Mouse (Mus musculus) Patski (cell line): Measurements from ENCODE around the gene Lrit2. TPM values are rescaled to one million over a fixed set of nuclear protein-coding genes. Genes with fewer than 3 reads are reported as not detected.
A peak's percentile ranks its signal among the peaks of the same experiment; 100 is the strongest.

ENCODE experiments used
- ATAC-seq: fragments of 100-300 bp; one replicate; pipeline ENCODE4 v1.8.0; 2021
- CTCF ChIA-PET: fragments of 350-600 bp; sonication (Branson Sonifier 250); formaldehyde crosslinking; loops from one replicate; lab custom pipeline; 2022; ENCODE audit warnings: inconsistent platforms; lab: Charles Lee
- POLR2A ChIA-PET: fragments of 350-600 bp; sonication (Branson Sonifier 250); formaldehyde crosslinking; loops from one replicate; lab custom pipeline; 2022; ENCODE audit warnings: antibody characterized with exemption, inconsistent platforms; lab: Charles Lee
- DNase-seq: peaks from one replicate; pipeline ENCODE4 v3.0.0-alpha.2; 2011; ENCODE audit warnings: low read depth, low spot score
- H3K27me3 ChIP-seq: fragments of 371-371 bp; one replicate; pipeline ENCODE4 v1.5.1; 2021
- CTCF ChIP-seq: fragments of 100-300 bp; IDR thresholded peaks from one replicate; pipeline ENCODE4 v1.5.1; 2021
- in situ Hi-C: fragments of 300-500 bp; cut with MboI; formaldehyde crosslinking; loops from 3 replicates; pipeline ENCODE4 v1.11.1; 2018; ENCODE audit warnings: low pct_unique_long_range_greater_than_20kb, mixed read lengths
- polyA plus RNA-seq: library from polyadenylated mRNA; unstranded; gene quantifications from one replicate; pipeline ENCODE4 v1.2.3, GENCODE M21; 2021

Gene Lrit2
- polyA plus RNA-seq, 1 experiment from 2014 or later, result not detected

DNA sequence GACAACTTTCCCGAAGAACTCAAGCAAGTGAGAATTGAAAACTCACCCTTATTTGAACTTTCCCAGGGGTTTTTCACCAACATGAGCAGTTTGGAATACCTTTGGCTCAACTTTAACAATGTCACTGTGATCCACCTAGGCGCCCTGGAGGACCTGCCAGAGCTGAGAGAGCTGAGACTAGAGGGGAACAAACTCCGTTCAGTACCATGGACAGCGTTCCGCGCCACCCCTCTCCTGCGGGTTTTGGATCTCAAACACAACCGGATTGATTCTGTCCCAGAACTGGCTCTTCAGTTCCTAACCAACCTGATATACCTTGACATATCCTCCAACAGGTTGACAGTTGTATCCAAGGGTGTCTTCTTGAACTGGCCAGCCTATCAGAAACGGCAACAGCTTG is 787 bp downstream of the Lrit2 start:
- no peak for TF ChIP-seq CTCF
- DNase-seq, result peak; percentile 12
- ChIA-PET CTCF (no interaction called here), POLR2A (no interaction called here)
- no peak for ATAC-seq
- H3K27me3 ChIP-seq, result no peaks in the 10 kb centered on the region
- in situ Hi-C loops, result no loop called here

GRCm38 (mm10) chr14:37080724-37081123 is 13.0 kb downstream of the Lrit2 start:
- CTCF ChIA-PET, result no interaction called here
- peaks cover 18% of the 10 kb centered on the region for H3K27me3 ChIP-seq
- POLR2A ChIA-PET, result no interaction called here
- TF ChIP-seq CTCF, result no peak
- no peak for ATAC-seq
- in situ Hi-C loops, result no loop called here
- DNase-seq, result no peak

DNA sequence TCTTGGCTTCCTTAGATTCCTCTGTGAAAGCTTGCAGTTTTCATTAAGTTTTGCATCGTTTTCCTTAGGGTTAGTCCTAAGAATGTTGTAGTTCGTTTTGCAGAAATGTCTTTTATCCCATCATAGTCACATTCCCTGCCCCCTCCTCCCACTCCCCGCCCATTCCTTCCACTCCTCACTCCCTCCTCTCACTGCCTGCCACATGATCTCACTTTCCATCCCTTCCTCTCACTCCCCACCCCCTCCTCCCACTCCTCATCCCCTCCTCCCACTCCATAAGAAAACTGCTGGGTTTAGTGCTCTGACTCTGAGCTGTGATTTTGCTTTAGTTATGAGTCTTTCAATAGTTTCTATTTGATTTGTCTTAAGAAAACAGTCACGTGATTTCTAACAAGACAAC is 16.0 kb downstream of the Lrit2 start:
- no peak for ATAC-seq
- TF ChIP-seq CTCF, result no peak
- in situ Hi-C loops, result no loop called here
- ChIA-PET CTCF (interaction anchor here (2.0 kb wide), 1 partner anchor 10 kb away, joined by 4 read pairs; no protein-coding TSS in a partner anchor), POLR2A (no interaction called here)
- H3K27me3 ChIP-seq, result peaks cover 27% of the 10 kb centered on the region
- no peak for DNase-seq

- ATAC-seq, result no peak
Measured at GRCm38 (mm10) chr14:37094436-37094835, 26.7 kb downstream of the Lrit2 start.

GRCm38 (mm10) chr14:37095556-37095955 is 27.8 kb downstream of the Lrit2 start:
- TF ChIP-seq CTCF, result no peak
- ChIA-PET CTCF (interaction anchor here (0.9 kb wide), 1 partner anchor 32 kb away, joined by 3 read pairs; no protein-coding TSS in a partner anchor), POLR2A (no interaction called here)
- DNase-seq, result no peak
- in situ Hi-C loops, result no loop called here
- peaks cover 19% of the 10 kb centered on the region for H3K27me3 ChIP-seq
- ATAC-seq, result no peak

More at GRCm38 (mm10) chr14:37094436-37094835, 26.7 kb downstream of the Lrit2 start:
- no peak for TF ChIP-seq CTCF
- POLR2A ChIA-PET, result no interaction called here
- peaks cover 19% of the 10 kb centered on the region for H3K27me3 ChIP-seq
- CTCF ChIA-PET, result no interaction called here
- no peak for DNase-seq
- in situ Hi-C loops, result no loop called here

GRCm38 (mm10) chr14:37097956-37098530 is 30.3 kb downstream of the Lrit2 start, which contains the start of gene Cdhr1:
Gene Cdhr1 (minus strand): TSS chr14:37098347.
- TF ChIP-seq CTCF, result no peak
- CTCF ChIA-PET, result no interaction called here
- DNase-seq, result no peak
- H3K27me3 ChIP-seq, result peaks cover 24% of the 10 kb centered on the region
- POLR2A ChIA-PET, result interaction anchor here (0.6 kb wide), 1 partner anchor 11 kb away, joined by 4 read pairs; no protein-coding TSS in a partner anchor
- ATAC-seq, result peak; percentile 65
- in situ Hi-C loops, result no loop called here

DNA sequence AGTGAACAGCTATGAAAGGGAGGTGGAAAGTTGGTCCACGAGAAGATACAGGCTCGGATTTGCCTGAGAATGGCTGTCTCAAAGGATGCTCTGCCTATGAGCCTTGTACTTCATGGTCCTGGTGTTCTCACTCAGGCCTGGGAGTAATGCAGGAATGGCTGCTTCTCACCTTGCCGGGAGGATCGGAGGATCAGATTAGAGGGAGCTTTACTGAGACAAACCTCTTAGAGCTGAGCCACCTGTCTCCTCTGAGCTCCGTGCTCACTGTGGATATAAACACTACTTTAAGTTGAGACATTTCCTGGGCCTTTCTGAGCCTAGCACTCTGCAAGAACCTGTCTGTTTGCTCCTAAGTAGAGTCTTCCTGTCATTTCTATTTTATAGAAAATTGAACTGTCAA is 33.8 kb downstream of the Lrit2 start:
- peaks cover 24% of the 10 kb centered on the region for H3K27me3 ChIP-seq
- ChIA-PET POLR2A (interaction anchor here (0.9 kb wide), 1 partner anchor 12 kb away, joined by 3 read pairs; the partner anchor contains the start of gene 2610528A11Rik), CTCF (interaction anchor here (1.4 to 1.7 kb wide), 2 partner anchors 13 to 26 kb away, joined by 4 read pairs; no protein-coding TSS in a partner anchor)
- DNase-seq (no peak), ATAC-seq (no peak)
- in situ Hi-C loops, result no loop called here
- no peak for TF ChIP-seq CTCF

- CTCF ChIA-PET, result interaction anchor here (1.7 kb wide), 1 partner anchor 25 kb away, joined by 4 read pairs; no protein-coding TSS in a partner anchor
- POLR2A ChIA-PET, result interaction anchor here (0.7 kb wide), 1 partner anchor 195 kb away, joined by 4 read pairs; no protein-coding TSS in a partner anchor
- peaks cover 16% of the 10 kb centered on the region for H3K27me3 ChIP-seq
- DNase-seq (no peak), ATAC-seq (no peak)
- TF ChIP-seq CTCF, result no peak
- in situ Hi-C loops, result no loop called here
Measured at GRCm38 (mm10) chr14:37102484-37102883, 34.8 kb downstream of the Lrit2 start.

DNA sequence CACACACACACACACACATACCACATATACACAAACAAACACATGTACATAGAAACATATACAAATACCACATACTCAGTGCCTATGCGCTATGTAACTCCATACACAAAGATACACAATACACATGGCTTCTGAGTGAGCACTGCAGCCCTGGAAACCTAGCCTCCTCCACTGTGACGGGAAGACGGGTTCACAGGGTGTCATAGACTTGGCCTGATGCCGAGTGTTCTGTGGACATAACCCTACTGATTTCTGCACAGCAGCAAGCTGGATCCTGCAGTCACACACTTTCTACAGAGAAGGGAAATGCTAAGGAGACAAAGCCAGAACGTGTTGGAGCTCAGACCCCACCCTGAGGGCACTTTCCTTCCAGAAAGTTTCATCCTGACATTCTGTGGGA is 37.0 kb downstream of the Lrit2 start:
- in situ Hi-C loops, result no loop called here
- no peak for TF ChIP-seq CTCF
- DNase-seq, result no peak
- ChIA-PET CTCF (no interaction called here), POLR2A (no interaction called here)
- no peak for ATAC-seq
- peaks cover 9% of the 10 kb centered on the region for H3K27me3 ChIP-seq

DNA sequence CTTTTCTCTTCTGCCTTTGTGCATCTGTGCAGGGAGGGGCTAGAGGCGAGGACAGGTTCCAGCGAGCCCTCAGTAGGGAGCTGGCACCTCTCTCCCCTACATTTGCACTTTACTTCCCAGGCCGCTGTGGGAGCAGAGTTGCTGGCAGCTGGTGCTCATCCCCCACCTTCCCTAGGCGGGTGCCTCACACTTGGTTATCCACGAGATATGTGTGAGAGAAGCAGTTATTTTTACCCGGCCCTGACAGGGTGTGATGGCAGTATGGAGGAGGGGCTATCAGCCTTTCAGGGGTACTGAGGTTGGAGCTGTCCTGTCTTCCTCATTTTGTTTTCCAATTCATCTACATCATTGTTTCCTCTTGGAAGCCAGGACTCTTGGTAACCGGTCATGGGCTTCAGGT is 38.1 kb downstream of the Lrit2 start:
- DNase-seq (no peak), ATAC-seq (no peak)
- in situ Hi-C loops, result no loop called here
- ChIA-PET CTCF (interaction anchor here (1.2 kb wide), 1 partner anchor 241 kb away, joined by 3 read pairs; no protein-coding TSS in a partner anchor), POLR2A (no interaction called here)
- H3K27me3 ChIP-seq, result peaks cover 7% of the 10 kb centered on the region
- no peak for TF ChIP-seq CTCF

DNA sequence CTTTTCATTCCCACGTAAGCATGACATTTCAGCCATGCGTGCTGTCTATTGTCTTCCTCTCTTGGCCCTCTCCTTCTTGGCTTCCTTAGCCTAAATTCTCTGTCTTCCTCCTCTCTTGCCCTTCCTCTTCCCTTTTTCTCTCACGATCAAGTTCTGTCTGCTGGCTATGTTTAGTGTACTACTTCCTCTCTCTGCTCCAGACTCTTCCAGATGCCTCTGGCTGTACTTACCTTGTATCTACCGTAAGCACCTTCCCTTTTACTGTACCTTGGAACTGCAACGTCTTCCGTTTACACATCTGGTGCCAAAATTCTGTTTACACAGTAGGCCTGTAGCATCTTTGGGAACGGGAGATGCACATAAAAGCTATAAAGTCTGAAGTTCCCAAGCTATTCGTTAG is 41.7 kb downstream of the Lrit2 start:
- H3K27me3 ChIP-seq, result no peaks in the 10 kb centered on the region
- no peak for TF ChIP-seq CTCF
- ChIA-PET CTCF (interaction anchor here (1.4 kb wide), 1 partner anchor 18 kb away, joined by 4 read pairs; no protein-coding TSS in a partner anchor), POLR2A (no interaction called here)
- DNase-seq (no peak), ATAC-seq (no peak)
- in situ Hi-C loops, result no loop called here
